Mouse (Mus musculus) neural tube, embryonic 14.5 days (tissue): Measurements from ENCODE around the gene Thrb. TPM values are rescaled to one million over a fixed set of nuclear protein-coding genes. Genes with fewer than 3 reads are reported as not detected.

ENCODE experiments used
- ATAC-seq: fragments of 200-750 bp; cut with Nextera tagmentation; 2 replicates; pipeline ENCODE4 v1.8.0; 2017; ENCODE audit warnings: low read depth, mild to moderate bottlenecking, moderate TSS enrichment, moderate library complexity
- H3K27ac ChIP-seq: fragments of 300-500 bp; sonication (generic); 2 replicates; pipeline ENCODE4 v1.5.1; 2014; ENCODE audit warnings: low read depth, mild to moderate bottlenecking, control low read depth, low read length, moderate library complexity, mixed read lengths
- H3K27me3 ChIP-seq: fragments of 300-500 bp; sonication (generic); 2 replicates; pipeline ENCODE4 v1.6.1; 2014; ENCODE audit warnings: low read length; ENCODE audit not compliant: control insufficient read depth, insufficient read depth
- H3K36me3 ChIP-seq: fragments of 300-500 bp; sonication (generic); 2 replicates; pipeline ENCODE4 v1.6.1; 2014; ENCODE audit warnings: low read length, mixed read lengths; ENCODE audit not compliant: control insufficient read depth, insufficient read depth
- H3K4me1 ChIP-seq: fragments of 300-500 bp; sonication (generic); 2 replicates; pipeline ENCODE4 v1.6.1; 2014; ENCODE audit warnings: low read length; ENCODE audit not compliant: control insufficient read depth, insufficient read depth
- H3K4me2 ChIP-seq: fragments of 300-500 bp; sonication (generic); 2 replicates; pipeline ENCODE4 v1.6.1; 2014; ENCODE audit warnings: mild to moderate bottlenecking, low read depth, low read length, control low read depth
- H3K4me3 ChIP-seq: fragments of 300-500 bp; sonication (generic); 2 replicates; pipeline ENCODE4 v1.5.1; 2014; ENCODE audit warnings: low read depth, low read length, control low read depth, mixed read lengths
- H3K9ac ChIP-seq: fragments of 300-500 bp; sonication (generic); replicated peaks from 2 replicates; pipeline ENCODE4 v1.6.1; 2014; ENCODE audit warnings: low read depth, mild to moderate bottlenecking, control low read depth, low read length, mixed read lengths
- H3K9me3 ChIP-seq: fragments of 300-500 bp; sonication (generic); 2 replicates; pipeline ENCODE4 v1.6.1; 2016; ENCODE audit warnings: low read length; ENCODE audit not compliant: control insufficient read depth
- WGBS: fragments of 180-500 bp; shearing (Covaris S2); extraction: QIAGEN DNeasy Blood & Tissue Kit; methylation state at CpG from one replicate; pipeline ENCODE4 v1.1.7; 2014; 5-methylcytosine and 5-hydroxymethylcytosine counted together
- polyA plus RNA-seq: library from polyadenylated mRNA; unstranded; fragments of >200 nt; fragmentation: Nextera tagmentation; extraction: Ambion mirVana; gene quantifications from 2 replicates; pipeline ENCODE4 v1.2.1, GENCODE M21; 2014

Thrb gene
- polyA plus RNA-seq, 1 experiment from 2014 or later = 1.7 TPM

DNA sequence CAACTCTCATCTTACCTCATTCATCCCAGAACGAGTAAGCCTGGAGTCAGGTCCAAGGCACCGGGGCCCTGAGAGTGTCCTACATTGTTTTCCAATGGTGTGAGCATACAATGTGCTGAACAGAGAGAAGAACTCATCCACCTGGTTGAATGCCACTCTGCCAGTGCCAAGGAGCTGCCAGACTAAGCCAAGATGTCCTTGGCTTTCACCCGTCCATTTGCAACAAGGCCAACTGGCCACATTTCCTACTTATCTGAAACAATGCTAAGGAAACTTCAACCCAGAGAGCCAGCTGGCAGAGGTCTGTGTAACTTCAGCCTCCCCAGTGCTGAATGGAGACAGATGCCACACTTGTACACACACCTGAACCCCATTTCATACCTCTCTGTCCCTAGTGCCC, 360.6 kb downstream of the Thrb start:
- Histone ChIP-seq H3K4me3 (no peak overlapping the region), H3K9me3 (no peaks in the 10 kb centered on the region), H3K27ac (no peak overlapping the region), H3K27me3 (no peaks in the 10 kb centered on the region), H3K9ac (no peak overlapping the region), H3K4me1 (no peaks in the 10 kb centered on the region), H3K4me2 (no peak overlapping the region), H3K36me3 (no peaks in the 10 kb centered on the region)
- WGBS = 96% methylated on average over 3 of the region's 3 CpGs
- no peak for ATAC-seq

DNA sequence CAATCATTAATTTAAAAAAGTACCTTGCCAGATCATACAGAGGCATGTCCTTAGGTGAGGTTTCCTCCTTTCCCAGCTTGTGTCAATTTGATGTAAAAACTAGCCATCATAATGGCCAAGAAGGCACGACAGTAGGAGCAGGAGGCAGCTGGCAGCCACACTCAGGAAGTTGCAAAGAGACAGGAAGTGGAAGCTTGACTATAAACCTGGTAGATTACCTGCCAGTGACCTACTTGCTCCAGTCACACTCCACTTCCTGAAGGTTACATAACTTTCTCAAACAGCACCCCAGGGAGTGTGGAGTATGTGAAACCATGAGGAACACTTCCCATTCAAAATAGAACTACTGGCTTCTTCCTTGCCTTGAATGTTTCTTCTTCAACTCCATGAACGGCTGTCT, 361.7 kb downstream of the Thrb start:
- no peak overlapping the region for H3K9ac ChIP-seq
- WGBS = 81% methylated on average over 2 of the region's 2 CpGs

DNA sequence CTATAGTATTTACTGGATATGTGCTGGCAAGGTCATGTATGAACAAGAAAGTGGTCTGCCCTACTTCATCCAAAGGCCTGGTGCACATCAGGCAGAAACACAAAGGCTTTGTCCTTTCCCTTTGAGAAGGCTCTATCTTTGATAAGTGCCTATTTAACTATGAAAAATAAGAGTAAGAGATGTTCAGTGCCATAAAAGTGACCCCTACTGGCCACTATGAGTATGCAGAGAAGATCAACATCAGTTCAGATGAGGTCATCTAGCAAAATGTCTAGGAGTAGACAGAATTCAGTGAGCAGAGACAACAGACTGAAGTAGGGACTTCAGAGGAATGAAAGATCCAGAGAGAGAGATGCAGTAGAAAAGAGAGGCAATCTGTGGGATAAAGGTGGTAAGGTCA, 362.3 kb downstream of the Thrb start:
- Histone ChIP-seq H3K9ac (no peak overlapping the region), H3K4me1 (no peaks in the 10 kb centered on the region), H3K4me3 (no peak overlapping the region), H3K4me2 (no peak overlapping the region), H3K27ac (no peak overlapping the region), H3K36me3 (no peaks in the 10 kb centered on the region), H3K9me3 (no peaks in the 10 kb centered on the region), H3K27me3 (no peaks in the 10 kb centered on the region)
- no peak for ATAC-seq

More for the DNA sequence above, 361.7 kb downstream of the Thrb start:
- Histone ChIP-seq H3K27me3 (no peaks in the 10 kb centered on the region), H3K4me2 (no peak overlapping the region), H3K4me3 (no peak overlapping the region), H3K9me3 (no peaks in the 10 kb centered on the region), H3K27ac (no peak overlapping the region), H3K36me3 (no peaks in the 10 kb centered on the region), H3K4me1 (no peaks in the 10 kb centered on the region)
- ATAC-seq = no peak

DNA sequence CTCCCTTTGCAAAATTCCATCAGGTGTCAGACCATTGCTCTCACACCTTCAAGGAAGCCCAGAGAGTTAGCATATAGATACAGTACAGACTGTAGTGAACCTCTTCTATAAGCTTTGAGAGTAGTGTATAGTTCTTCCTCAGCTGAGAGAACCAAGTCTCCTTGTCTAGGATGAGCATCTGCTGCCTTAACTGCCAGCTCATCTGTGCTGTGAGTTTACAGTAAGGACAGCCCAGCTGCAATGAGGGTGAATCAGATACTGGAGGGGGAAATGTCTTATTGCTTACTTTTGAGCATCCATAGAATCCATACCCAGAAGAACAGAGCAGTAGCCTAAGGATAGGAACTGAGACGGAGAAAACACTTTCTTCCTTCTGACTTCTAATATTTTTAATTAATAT, 367.8 kb downstream of the Thrb start:
- no peak for ATAC-seq
- 84% methylated on average over 1 of the region's 1 CpGs for WGBS

DNA sequence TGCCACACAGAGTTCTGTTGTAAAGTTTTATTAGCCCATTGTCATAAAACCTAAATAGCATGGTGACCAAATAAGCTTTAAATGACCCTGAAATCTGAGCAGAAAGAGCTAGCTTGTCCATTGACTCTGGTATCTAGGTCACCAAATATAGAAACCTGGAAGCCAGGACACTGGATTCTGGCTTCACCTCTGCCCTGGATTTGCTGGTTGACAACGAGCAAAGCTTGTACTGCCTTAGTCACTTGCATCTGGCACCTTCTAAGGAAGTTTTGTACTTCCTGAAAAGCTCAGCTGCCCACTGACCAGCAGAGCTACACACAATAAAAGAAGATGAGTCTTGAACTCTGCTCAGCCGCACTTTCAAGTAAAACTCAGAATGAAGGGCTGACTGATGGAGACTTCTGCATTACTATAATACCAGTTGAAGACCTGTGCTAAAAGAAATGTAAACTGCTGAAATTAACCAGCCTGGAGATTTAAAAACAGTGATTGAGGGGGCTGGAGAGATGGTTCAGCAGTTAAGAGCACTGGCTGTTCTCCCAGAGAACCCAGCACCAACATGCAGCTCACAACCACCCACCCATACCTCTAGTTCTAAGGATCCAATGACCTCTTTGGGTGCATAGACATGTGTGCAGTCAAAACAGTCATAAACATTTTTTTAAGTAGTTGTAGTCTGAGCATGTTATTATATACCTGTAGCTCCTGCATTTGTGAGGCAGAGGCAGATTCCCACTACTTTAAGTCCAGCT, 369.3 kb downstream of the Thrb start:
- Histone ChIP-seq H3K27me3 (no peaks in the 10 kb centered on the region), H3K27ac (no peak overlapping the region), H3K4me3 (no peak overlapping the region), H3K9me3 (no peaks in the 10 kb centered on the region), H3K36me3 (no peaks in the 10 kb centered on the region), H3K4me2 (no peak overlapping the region), H3K4me1 (no peaks in the 10 kb centered on the region), H3K9ac (no peak overlapping the region)
- 64% methylated on average over 2 of the region's 2 CpGs for WGBS
- no peak for ATAC-seq

More for the DNA sequence above, 367.8 kb downstream of the Thrb start:
- no peaks in the 10 kb centered on the region for H3K36me3 ChIP-seq
- H3K27me3 ChIP-seq = no peaks in the 10 kb centered on the region
- H3K9me3 ChIP-seq = no peaks in the 10 kb centered on the region
- H3K4me1 ChIP-seq = no peaks in the 10 kb centered on the region
- H3K4me3 ChIP-seq = no peak overlapping the region
- H3K4me2 ChIP-seq = no peak overlapping the region
- no peak overlapping the region for H3K27ac ChIP-seq
- no peak overlapping the region for H3K9ac ChIP-seq

DNA sequence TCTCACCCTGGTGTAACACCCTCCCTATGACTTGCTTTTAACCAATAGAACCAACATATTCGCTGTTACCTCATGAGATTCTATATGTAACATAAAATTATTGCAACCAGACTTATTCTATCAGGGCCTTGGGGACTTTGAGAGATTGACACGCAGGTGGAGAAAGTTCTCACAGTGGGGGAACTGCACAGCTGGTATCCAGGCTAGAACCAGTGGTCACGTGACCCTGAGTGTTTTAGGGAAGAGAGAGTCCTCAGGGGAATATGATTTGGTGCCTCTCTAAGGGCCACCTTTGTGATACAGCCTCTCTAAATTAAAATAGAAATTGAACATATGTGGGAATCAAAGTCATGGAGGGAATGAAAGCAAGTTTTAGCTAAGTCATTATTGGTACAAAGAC, 371.9 kb downstream of the Thrb start:
- no peaks in the 10 kb centered on the region for H3K36me3 ChIP-seq
- no peaks in the 10 kb centered on the region for H3K4me1 ChIP-seq
- H3K4me3 ChIP-seq = no peak overlapping the region
- ATAC-seq = no peak
- no peak overlapping the region for H3K27ac ChIP-seq
- no peak overlapping the region for H3K4me2 ChIP-seq
- H3K9me3 ChIP-seq = no peaks in the 10 kb centered on the region
- H3K27me3 ChIP-seq = no peaks in the 10 kb centered on the region
- no peak overlapping the region for H3K9ac ChIP-seq
- WGBS = 84% methylated on average over 3 of the region's 3 CpGs

DNA sequence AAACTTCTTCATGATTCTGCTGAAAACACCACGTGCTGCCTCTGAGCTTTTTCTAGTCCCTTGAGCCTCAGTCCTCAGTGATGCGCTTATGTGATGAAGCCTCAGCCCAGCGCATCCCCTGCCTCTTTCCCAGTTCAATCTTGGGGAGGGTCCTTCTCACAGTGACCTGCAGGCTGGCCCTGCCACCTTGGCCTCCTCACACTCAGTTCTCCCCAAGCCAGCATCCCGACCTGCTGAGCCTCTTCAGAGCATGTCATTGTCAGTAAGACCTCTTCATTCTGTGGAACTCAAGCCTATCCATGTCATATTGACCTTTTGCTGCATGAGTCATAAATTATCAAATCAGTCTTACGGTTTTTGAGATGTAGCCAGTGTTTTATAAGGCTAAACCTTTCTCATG, 376.5 kb downstream of the Thrb start:
- no peaks in the 10 kb centered on the region for H3K27me3 ChIP-seq
- H3K4me3 ChIP-seq = no peak overlapping the region
- H3K36me3 ChIP-seq = no peaks in the 10 kb centered on the region
- no peaks in the 10 kb centered on the region for H3K9me3 ChIP-seq
- WGBS = 80% methylated on average over 5 of the region's 5 CpGs
- no peak overlapping the region for H3K27ac ChIP-seq
- no peak for ATAC-seq
- no peaks in the 10 kb centered on the region for H3K4me1 ChIP-seq
- no peak overlapping the region for H3K4me2 ChIP-seq
- H3K9ac ChIP-seq = no peak overlapping the region

DNA sequence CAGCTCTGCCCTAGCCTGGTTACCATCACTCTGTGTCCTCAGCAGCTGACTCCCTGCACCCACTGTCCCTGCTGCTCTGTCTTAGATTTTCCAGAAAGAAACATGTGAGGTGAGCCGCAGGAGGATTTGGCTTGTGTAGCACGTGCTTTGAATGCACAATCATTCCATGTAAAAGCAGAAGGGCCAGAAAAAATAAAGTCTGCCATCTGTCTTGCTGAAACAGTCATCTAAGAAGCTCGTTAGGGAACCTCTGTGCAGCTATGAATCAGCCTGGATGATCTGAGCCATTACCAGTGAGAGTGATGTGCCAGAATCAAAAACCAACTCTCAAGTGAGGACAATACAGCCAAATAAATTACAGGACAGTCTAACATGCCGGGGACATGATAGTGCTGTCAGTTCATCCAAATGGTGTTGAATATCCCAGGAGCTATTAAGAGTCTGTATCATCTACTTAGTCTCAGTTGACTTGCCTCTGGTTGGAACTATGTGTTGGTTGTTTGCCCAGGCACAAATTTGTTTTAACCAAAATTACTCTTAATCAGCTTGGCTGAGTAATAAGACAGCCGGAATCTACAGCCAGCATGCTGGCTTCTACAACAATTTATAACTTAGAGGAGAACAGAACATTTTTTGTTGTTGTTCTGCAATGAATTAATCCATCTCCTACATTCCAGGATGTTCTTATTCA, 402.2 kb downstream of the Thrb start:
- H3K36me3 ChIP-seq = no peaks in the 10 kb centered on the region
- ATAC-seq = peak; percentile 81
- H3K4me2 ChIP-seq = no peak overlapping the region
- H3K9ac ChIP-seq = no peak overlapping the region
- no peaks in the 10 kb centered on the region for H3K9me3 ChIP-seq
- no peaks in the 10 kb centered on the region for H3K27me3 ChIP-seq
- no peaks in the 10 kb centered on the region for H3K4me1 ChIP-seq
- no peak overlapping the region for H3K27ac ChIP-seq
- WGBS = 49% methylated on average over 5 of the region's 5 CpGs
- no peak overlapping the region for H3K4me3 ChIP-seq
